Mouse (Mus musculus) G1E-ER4 (cell line): ENCODE results near the gene Il17re. TPM values are rescaled to one million over a fixed set of nuclear protein-coding genes. Genes with fewer than 3 reads are reported as not detected.

Experiments
- GATA1 ChIP-seq: IDR thresholded peaks from one replicate; pipeline ENCODE4 v1.8.0; 2012; ENCODE audit warnings: low read length, inconsistent platforms
- polyA plus RNA-seq: library from polyadenylated mRNA; stranded (reverse); fragments of >175 nt; gene quantifications from 2 replicates; pipeline ENCODE4 v1.2.3, GENCODE M21; 2012

The Il17re gene
- not detected in 2 replicates for polyA plus RNA-seq

DNA sequence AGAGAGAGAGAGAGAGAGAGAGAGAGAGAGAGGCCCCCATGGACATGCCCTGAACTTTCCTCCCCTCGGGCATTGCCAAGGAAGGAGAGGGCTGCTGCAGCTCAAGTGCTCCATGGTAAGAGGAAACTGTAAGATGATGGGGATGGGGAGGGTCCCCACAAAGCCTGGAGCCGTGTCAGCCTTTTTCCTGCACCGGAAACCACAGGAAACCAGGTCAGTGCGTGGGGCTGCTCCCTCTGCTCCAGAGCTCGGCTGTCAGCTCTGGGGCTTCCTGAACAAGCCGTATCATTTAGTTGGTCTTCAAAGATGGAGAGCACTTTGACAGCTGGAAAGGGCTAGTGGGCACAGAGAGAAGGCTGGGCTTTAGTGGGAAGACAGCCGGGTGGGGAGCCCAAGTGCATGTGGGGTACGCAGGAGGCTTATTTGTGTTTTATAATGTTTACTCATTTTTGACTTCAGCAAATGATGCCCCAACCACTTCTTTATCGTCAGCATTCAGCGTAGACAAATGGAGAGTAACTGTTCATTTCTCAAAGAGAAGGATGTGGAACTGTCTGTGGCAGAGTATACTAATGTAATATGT is at the start of gene Il17re:
Il17re (plus strand) TSS at position 533 of the 583 bp plus-strand sequence.
- no peak for TF ChIP-seq GATA1

DNA sequence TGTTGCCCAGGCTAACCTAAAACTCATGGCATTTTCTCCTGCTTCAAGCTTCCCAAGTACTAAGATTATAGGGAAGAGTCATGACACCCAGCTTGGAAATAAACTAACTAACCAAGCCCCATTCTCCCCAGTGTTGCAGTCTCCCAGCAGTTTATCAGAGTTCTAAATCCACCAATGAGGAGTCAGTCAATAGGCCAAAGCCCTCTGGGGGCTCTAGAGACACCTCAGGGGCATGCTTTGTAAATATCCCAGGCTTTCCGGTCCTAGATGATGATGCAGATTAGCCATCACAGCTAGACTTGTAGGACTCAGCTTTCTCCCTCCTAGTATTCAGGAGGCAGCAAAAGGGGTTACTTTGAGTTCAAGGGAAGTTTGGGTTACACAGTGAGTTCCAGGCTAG is 48.3 kb upstream of the Il17re start:
- TF ChIP-seq GATA1 = no peak

DNA sequence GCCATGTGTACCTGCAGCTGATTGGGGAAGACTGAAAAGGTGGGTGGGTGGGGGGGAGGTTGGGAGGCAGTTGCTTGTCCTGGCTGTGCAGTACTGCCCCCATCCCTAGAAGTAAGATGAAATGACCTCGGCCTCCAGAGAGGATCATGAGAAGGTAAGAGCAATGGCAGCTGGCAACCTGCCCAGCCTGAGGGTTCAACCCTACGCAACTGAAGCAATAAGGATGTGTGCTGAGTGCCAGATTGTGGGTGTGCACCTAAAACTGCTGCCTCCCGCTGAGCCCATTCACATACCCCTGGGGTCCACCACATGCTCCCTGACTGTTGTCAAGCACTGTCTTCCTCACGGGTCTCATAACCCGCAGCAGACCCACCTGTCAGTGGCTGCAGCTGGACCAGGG is 41.9 kb upstream of the Il17re start:
- TF ChIP-seq GATA1 = no peak

DNA sequence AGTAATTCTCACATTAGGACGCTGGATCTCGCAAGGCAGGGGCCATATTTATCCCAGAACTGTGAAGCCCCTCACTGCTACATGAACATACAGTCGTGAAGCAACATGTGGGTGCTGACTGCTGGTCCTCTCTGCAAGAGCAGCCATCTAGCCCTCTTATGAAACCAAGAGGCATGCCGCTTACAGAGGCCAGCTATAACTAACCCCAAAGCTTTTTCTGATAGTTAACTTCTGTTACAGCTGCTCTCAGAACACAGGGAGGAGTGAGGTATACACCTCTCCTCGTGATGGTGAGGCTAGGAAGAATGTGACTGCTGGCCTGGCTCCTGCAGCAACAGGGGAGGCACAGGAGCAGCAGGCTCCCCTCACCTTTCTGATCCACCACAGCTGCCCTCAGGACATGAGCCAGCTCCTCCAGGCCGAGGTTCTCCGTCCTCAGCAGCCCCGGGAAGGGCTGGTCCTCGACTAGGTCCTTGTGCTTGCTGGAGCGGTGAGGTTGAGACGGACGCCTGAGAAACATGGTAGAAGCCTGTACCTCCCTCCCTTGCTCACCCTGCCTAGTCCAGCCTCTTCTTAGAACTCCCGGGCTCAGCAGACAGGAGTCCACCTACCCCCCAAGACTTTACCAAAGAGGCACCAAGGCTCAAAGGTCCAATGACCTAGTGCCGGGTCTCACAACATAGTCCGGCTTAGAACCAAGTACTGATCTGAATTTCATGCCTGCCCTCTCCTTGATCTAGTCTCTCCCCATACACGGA is 39.7 kb upstream of the Il17re start:
- no peak for TF ChIP-seq GATA1

DNA sequence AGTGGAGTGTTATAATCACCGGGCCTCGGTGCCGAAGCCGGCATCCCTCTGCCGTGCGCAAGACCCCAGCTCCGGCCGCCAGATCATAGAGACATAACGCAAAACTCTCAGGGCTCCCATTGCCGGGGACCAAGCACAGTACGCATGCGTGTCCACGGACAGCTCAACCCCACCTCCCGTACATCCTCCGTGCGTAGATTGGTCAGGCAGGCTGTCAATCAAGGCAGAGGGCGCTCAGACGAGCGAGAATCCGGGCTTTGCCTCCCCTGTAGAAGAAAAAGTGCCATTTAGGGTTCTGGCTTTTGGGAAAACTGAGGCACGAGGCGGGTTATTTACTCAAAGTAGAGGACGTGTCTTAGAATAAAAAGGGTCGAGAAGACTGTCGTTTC is 39.1 kb upstream of the Il17re start, which contains the start of gene Rpusd3:
Rpusd3 (minus strand) TSS at position 142 of the 389 bp plus-strand sequence.
- TF ChIP-seq GATA1 = no peak

DNA sequence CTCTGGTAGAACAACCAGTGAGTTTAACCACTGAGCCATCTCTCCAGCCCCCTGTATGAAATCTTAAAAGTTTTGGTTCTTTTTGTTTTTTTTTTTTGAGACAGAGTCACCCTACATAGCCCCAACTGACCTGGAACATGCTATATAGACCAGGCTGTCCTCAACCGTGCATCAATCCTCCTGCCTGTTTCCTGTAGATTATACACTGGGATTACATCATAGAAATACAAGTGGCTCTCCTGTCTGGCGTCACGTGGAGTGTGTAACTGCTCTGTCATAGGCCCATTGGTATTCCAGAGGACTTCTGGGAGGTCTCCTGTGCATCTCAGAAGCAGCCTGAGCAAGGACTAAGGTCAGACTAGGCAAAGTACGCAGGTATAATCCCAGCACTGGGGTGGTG is 35.3 kb upstream of the Il17re start:
- TF ChIP-seq GATA1 = no peak

DNA sequence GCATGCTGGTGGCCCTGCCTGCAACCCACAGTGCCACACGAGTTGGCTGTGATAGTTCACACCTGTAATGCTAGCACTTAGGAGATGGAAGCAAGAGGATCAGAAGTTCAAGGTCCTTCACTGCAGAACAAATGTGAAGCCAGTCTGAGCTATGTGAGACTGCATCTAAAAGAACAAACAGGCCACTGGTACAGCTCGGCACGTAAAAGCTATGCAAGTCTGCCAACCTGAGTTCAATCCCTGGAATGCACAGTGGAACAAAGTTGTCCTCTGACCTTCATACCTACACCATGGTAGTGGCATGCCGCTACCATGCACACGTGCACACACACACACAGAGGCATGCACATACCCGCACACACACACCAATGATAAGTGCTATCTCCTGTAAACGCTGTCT is 34.1 kb upstream of the Il17re start:
- TF ChIP-seq GATA1 = no peak

DNA sequence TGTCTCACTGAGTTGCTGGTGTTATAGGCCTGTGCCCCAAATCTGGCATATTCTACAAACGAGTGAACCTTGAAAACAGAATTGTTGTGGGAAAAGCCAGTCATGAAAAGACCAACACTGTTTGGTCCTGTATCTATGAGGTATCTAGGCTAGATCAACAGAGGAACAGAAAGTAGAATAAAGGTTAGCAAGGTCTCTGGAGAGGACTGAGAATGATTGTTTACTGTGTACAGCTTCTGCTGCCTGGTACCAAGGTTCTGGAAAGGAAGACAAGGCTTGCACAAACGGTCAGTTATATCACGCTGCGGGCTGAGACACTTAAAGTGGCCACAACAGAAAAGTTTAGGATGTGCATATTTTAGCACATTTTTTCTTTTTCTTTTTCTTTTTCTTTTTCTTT is 31.6 kb upstream of the Il17re start:
- TF ChIP-seq GATA1 = no peak

DNA sequence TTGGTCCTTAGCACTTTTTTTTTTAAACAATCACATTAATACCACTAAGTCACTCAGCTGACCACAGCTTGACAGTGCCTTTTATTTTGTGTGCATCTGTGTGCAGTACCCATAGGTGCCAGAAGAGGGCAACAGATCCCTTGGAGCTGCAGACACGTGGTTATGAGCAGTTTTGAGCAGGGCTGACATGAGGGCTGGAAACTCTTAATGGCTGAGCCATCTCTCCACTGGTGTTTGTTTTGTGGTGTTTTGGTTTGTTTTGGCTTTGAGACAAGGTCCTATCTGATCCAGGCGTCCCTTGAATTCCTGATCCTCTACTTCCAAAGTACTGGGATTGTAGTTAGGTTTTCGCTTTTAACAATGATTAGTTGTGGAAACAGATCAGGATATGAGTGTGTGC is 30.9 kb upstream of the Il17re start:
- no peak for TF ChIP-seq GATA1

DNA sequence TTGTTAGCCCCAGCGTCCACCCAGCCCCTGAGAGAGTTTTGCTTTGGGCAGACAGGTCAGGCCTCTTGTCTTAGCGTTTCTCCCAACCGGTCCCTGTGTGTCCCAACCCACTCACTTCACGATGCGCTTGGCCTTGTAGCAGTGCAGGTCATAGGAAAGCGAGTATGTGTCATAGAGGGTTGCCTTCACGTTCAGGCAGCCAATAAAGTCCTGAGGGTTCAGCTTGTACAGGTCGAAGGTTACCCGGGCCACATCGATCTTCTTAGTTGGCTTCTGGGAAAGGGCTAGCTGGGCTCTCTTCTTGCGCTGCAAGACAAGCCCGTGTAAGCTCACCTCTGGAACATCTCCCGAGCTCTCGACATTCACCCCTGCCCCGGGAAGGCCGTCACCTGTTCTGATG is 30.3 kb upstream of the Il17re start:
- TF ChIP-seq GATA1 = no peak

DNA sequence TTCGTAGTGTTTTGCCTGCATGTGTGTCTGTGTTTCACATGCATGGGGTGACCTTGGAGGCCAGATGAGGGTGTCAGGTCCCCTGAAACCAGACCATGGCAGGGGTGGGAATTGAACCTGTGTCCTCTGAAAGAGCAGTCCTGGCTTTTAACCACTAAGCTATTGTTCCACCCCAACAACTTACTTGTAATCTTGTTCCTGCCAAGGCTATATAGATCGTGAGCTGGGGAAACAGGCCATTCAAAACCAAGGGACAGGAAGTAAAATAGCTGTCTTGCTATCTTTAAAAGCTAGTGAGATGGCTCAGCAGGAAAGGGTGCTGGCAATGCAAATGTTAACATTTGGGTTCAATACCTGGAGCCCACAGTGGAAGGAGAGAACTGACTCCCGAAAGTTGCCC is 28.3 kb upstream of the Il17re start:
- TF ChIP-seq GATA1 = no peak

DNA sequence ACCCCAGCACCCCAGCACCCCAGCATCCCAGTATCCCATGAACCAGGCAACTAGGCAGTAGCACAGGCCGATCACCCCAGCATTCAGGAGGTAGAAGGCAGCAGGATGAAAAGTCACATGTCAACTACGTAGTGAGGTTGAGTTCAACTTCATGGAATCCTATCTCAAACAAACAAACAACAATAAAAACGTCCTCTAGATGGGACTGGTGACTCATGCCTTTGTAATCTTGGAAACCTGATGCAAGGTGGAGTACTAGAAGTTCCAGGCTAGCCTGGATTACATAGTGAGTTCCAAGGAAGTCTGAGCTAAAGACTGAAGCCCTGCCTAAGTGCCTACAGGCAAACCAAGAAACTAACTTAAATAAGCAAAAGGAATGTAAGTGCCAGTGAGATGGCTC is 27.4 kb upstream of the Il17re start:
- no peak for TF ChIP-seq GATA1

DNA sequence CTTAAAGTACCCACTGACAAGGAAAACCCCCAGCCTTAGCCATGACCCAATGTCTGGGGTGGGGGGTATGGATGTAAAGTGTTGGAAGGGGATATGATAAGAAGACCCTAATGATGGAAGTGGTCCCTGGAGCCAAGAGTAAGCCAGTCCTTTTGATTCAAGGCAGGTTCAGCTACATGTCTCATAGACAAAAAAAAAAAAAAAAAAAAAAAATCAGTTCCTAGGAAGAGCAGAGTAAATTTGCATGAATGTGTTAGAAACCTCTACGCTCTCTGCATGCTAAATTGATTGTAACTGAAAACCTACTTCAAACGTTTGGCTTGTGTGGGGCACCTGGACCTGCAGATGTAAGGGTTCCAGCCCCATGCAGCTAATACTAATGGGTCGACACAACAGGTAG is 26.5 kb upstream of the Il17re start:
- no peak for TF ChIP-seq GATA1

DNA sequence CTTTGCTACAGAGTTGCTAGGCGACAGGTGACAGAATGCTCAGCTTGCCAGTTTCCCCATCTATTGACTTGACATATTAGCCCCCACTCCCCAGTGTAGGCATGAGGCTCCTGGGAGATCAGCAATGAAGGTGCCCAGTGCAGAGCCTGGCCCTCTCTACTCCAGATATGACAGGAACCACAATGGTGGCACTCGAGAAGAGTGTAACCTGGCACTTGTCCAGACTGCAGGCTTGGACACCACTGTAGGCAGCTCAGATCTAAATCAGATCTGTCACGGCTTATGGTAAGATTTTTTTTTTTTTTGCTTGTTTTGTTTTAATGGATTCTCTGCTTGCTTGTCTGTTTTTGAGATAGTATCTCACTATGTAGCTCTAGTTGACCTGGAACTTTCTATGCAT is 24.6 kb upstream of the Il17re start:
- no peak for TF ChIP-seq GATA1

DNA sequence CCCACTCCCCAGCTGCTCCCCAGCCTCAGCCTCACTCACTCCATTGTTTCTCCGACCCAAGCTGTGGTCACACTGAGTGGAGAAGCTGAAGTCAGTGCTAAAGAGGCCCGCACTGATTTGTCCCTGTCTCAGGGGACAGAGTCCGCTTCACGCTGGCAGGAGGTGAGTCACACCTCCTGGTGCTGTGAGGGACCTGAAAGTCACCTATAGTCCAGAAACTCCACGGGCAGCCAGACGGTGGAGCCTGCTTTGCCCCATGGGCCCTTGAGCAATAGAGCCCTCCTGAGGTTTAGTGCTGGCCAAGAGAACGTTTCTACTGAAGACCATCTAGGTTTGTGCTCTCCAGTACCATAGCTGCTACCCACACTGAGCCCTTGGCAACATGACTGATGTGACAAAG is 23.6 kb upstream of the Il17re start:
- no peak for TF ChIP-seq GATA1

DNA sequence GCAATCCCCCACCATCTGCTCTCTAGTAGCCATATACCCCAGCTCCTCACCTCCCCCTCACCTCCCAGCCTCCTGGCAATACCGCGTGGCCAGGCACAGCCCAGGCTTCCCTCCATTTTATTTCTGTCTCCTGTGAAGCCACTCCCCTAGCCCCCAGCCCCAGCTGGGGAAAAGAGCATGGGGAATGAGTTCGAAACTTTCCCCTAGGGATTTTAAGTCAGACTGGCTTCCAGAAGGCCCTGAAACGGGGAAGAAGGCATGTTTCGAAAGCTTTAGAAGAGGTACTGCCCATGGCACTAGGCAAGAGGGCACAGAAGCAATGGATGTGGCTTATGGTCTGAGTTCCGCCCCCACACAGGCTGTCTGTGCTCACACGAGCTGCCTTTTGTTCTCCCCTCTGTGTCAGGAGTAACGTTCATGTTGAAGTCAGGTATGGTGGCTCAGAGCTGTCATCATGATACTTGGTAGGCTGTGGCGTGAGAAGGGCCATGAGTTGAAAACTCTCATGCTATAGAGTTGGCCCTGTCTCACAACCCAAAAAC is 22.5 kb upstream of the Il17re start, which contains the start of gene Cidec:
Cidec (minus strand) TSS at position 97 of the 542 bp plus-strand sequence.
- TF ChIP-seq GATA1 = no peak

DNA sequence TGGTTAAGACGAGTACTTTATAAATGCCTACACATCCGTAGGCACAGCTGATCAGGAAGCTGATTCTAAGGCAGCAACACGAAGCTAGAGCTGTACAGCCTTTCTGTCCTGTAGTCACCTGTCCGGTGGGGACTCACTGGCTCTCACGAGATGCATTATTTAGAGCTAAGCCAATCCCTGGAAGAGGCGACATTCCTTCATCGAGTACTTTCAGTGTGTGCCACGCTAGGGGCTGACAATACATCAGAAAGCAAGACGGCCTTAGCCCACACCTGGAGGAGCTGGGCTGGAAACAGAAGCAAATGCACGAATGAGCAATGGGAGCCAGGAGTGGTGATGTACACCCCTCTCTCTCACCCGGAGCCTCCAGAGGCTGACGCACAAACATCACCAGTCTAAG is 21.1 kb upstream of the Il17re start:
- TF ChIP-seq GATA1 = no peak
